Mouse (Mus musculus): Measurements from ENCODE around the gene Tas2r118.

Gene Tas2r118

DNA sequence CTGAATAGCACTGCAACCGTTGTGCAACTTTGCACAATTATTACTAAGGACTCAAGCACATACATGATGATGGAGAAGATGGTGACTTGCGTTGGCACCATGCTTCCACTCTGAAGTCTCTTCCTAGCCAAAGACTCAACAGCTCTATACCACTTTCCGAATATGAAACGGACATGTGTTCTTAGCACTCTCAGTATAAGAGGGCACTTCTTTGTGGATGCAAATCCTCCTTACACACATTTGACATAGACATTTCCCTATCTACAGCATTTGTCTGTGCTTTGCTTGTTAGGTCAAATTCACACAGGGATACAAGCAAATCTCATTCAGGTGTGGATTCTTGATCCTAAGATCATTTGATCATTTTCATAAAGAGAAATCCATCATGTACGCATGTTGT, at the start of gene Tas2r118:
Tas2r118 (minus strand) TSS at position 101 of the 400 bp plus-strand sequence.
- no peak for DNase-seq (ENCODE audit: low spot score)

DNA sequence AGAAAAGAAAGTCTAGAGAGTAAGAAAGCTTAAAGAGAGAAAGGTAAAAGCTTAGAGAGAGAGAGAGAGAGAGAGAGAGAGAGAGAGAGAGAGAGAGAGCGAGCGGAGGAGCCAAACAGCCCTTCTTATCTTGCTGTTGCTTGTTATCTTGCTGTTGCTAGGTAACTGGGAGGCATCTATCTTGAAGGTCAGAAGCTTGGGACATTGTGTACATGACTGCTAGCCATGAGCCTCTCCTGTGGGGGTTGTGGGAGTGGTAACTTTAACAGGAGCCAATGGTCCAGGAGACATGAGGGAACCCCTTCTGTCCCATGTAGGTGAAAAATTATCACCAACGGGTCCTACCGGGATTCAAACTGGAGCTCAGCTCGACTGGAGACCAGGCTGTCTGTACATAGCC, 48.5 kb upstream of the Tas2r118 start:
- no peak for DNase-seq (ENCODE audit: low spot score)

DNA sequence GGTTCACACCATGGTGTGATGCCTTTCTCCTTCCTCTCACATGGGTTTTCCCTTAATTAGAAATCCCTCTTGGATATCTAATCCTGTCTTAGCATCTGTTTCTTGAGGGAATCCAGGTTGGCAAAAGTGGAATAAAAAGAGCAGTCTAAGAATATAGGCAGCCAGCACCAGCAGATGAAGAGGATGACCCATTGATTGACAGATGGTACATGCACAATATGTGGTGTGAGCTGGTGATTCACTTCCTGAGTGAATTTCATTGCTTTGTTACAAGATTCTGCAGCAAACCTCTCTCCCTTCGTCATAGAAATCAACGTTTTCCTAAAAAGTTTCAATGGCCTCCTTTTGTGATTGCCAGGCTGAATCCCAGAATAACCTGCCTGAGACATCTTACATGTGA, 23.4 kb upstream of the Tas2r118 start:
- no peak for DNase-seq (ENCODE audit: low spot score)

DNA sequence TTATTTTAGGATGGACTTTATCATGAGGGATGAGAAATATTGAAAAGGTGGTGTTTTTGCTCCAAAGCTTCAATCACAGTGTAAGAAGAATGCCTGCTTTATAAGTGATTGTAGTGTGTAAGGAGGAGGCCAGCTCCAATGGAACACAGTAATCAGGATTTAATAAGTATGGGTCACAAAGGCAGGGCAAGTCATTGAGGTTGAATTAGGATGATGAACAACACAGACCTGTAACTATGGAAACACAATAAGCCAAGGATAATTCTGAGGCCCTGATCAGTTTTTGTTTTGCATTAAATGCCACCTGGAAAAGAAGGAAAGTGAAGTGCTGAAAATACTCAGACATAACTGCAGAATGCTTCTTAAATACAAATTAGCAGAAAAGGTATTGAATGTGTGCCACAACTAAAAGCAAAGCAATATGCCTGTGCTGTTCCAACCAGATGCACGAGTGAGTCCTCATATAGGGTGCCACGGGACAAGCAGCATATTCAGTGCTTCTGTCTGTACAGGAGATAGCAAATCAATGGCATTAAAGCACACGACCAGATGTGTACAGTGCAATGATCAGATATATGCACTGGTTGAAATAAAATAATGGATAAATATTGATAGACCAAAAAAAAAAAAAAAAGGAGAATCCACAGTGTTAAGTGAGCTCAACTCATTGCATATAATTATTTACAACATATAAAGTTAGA, 21.0 kb upstream of the Tas2r118 start:
- no peak for DNase-seq (ENCODE audit: low spot score)

DNA sequence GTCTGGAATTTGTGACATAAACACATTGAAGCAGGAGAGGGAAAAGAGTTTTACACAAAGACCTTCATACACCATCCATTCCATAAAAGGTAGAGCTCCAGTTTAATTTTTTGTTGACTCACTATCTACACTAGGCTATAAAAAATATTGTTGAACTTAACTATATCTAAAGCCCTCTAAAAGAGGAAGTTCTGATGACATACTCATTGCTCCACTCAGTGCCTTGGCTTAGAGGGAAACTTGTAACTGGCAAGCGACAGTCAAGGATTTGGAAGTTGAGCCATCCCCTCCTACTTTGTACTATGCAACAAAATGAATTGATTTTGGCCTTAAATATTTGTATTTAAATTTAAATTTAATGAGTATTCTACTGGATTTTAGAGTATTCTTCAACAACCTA, 16.4 kb upstream of the Tas2r118 start:
- DNase-seq (ENCODE audit: low spot score): no peak

DNA sequence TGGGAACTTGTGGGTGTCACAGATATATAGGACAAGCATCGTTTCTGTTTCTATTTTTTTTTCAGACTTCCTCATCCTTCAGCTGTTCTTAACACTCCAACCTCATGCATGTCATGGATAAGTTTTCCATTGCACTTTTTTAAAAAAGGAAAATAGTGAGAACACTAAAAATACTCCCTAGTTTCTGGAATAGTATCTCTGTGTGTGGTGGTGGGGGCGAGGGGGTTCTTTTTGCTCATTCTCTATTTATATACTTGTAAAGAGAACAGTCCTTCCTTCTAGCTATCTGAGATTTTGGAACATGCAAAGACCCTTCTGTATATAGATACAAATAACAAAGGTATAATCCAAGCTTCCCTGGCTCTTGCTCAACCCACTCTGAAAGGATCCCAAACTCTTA, 2.9 kb downstream of the Tas2r118 start:
- no peak for DNase-seq (ENCODE audit: low spot score)

DNA sequence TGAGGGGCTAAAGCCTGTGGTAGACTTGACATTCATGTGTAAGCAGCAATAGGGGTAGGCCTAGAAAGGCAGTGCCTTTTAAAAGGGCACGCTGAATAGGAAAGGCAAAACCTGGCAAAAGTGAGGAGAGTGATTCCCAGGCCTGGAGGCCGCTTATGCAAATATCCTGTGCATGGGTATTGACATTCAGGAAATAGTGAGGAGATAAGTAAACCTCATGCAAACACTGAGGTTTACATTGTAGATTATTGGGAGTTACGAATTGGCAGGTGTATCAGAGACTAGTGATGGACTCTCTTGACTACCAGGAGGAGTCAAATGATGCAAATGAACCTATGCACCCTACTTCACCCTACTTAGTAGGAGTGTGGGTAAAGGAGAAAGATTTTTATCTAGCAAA, 3.9 kb downstream of the Tas2r118 start:
- no peak for DNase-seq (ENCODE audit: low spot score)

DNA sequence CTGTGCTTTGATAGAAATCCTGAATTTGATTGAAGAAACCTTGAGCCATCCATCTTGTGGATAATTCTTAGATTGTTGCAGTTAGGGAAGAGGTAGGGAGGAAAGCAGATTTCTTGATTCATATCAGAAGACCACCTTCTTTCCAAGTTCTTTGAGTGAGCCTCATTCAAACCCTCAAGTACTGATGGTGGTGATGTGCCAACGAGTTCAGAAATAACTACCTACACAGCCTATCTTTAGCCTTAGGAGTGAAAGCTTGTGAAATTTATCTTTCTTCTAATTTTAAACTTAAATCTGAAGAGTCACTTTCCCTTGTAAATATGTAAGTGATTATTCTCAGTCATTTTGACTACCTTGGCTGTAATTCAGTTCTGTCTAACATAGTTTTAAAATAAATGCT, 6.1 kb downstream of the Tas2r118 start:
- DNase-seq (ENCODE audit: low spot score): no peak

DNA sequence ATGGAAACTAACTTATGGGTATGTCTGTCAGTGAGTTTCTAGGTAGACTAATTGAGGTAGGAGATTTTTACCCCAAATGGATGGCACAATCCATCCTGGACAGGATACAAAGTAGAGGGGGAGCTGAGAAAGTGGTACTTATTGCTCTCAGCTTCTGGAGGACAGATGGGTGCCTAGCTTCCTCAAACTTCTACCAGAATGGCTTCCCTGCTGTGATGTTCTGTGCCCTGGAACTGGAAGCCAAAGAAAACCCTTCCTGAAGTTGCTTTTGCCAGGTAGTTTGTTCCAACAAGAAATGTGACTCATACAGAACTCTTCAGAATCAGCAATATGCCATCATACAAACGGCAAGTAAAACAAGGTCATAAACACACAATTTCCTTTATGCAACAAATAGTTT, 29.1 kb downstream of the Tas2r118 start:
- no peak for DNase-seq (ENCODE audit: low spot score)

DNA sequence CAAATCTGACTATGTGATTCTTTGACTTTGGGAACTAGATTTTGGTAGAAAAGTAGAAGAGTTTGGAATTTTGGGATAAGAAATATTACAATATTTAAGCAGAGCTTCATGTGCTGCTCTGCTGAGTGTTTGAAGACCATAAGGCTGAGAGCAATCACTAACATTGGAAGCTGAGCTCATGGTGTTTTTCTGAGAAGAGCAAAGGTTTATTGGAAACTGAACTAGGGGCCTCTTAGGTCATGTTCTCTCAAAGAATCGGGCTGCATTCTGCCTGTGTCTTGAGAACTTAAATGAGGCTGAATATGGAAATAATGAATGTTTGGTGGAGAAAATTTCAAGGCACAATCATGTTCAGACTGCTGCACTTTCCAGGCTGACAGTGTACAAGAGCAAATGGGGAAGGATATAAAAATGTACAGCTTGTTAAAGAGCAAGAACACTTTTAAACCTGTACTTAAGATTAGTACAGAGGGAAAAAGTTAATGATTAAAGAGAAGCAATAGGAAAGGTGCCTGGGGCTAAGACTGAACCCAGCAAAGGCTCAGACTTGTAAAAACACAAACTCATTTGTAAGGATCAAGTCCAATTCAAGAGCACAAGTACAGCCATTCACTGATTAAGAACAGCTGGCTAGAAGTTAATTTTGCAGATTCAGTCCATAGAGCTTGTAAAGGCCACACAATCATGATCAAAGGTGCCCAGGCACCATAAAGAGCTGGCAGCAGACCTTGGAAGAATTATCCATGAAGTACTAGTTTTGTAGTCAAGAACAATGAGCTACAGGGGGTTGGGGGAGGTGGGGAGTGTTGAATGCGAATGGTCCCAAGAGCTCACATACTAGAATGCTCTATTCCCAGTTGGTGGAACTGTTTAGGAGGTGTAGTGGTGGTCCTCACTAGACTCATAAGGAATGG, 31.0 kb downstream of the Tas2r118 start:
- DNase-seq (ENCODE audit: low spot score): no peak

DNA sequence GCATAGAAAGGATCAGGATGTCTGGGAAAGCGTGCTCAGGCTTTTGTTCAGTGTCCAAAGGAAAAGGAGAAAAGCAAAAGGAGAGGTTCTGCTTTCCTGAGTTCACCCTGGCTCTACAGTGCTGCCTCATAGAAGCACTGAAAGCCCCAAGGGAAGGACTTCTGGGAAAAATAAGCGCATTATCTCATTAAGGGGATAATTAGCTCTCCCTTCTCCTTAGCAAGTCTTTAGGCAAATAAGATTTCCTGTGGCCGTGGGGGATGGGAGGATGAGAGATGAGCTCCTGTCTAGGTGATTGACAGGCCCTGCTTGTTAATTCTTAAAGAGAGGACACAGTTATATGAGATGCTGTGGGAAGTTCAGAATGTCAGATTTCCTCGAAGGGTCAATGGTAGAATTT, 33.4 kb downstream of the Tas2r118 start:
- no peak for DNase-seq (ENCODE audit: low spot score)

DNA sequence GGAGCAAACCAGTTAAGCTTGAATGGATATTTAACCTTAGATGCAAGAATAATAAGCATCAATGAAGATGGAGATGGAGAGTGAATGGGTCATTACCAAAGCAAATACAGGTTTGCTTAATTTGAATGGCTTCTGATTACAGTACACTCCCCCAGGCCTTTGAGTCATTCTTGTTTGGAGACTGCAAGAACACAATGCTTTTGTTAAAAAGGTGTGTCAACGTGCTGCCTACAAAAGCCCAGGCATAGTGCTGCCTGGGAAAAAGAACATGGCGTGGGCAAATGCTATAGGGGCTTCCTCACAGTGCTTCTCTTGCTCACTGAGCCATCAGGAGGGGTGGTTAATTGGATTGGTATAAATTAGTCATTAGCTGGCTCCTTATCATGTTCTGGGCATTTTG, 46.1 kb downstream of the Tas2r118 start:
- DNase-seq (ENCODE audit: low spot score): no peak

Data from T-cell, adult 2 months (primary cell).